25 mouse cellular contexts compared by ENCODE assay signal in genomic region chr6:99364545-99364944, GRCm38 (mm10).
DNase-seq lines count a peak whose midpoint lies in the region; ATAC-seq and TF ChIP-seq lines count a peak whose summit lies in the region.
"Had no signal": no experiment of that assay in that cellular context is flagged by ENCODE, and none has a peak within 500 bp of the region (broad histone marks: within the 10 kb centered on the region; RNA-seq: fewer than 3 reads in every experiment).

No protein-coding gene starts in this region.

- H3K4me3 ChIP-seq in liver, adult 2 months (ENCODE audit: insufficient read depth, low read depth, low read length), result no peak overlapping the region
- H3K4me3 ChIP-seq in stomach, embryonic 16.5 days (replicated peaks; ENCODE audit: low read length), result no peak overlapping the region
- H3K4me3 ChIP-seq in stomach, postnatal 0 days (ENCODE audit: low read depth, low read length), result no peak overlapping the region
- H3K4me3 ChIP-seq: embryonic facial prominence, embryonic 12.5 days; erythroblast, embryonic 14.5 days; heart, adult 2 months; heart, embryonic 15.5 days; hindbrain, embryonic 15.5 days; liver, embryonic 13.5 days; neural tube, embryonic 15.5 days; stomach, embryonic 15.5 days had no signal

- TF ChIP-seq CTCF in liver, adult 2 months (IDR thresholded peaks at IDR 0.05; ENCODE audit: low read depth, low read length), result no peak
- TF ChIP-seq CTCF in stomach, postnatal 0 days (IDR thresholded peaks at IDR 0.05; ENCODE audit: low read depth), result no peak

- no peak overlapping the region for H3K9ac ChIP-seq in liver, adult 2 months (ENCODE audit: low read depth, low read length)
- H3K9ac ChIP-seq in stomach, embryonic 16.5 days (ENCODE audit: low read length), result no peak overlapping the region
- H3K9ac ChIP-seq in stomach, postnatal 0 days (ENCODE audit: low read length), result no peak overlapping the region
- H3K9ac ChIP-seq: embryonic facial prominence, embryonic 12.5 days; heart, embryonic 15.5 days; hindbrain, embryonic 15.5 days; liver, embryonic 13.5 days; neural tube, embryonic 15.5 days; stomach, embryonic 15.5 days had no signal

- no peaks in the 10 kb centered on the region for H3K9me3 ChIP-seq in stomach, embryonic 16.5 days (replicated peaks; ENCODE audit: control insufficient read depth, low read length)
- H3K9me3 ChIP-seq in stomach, postnatal 0 days (ENCODE audit: control insufficient read depth, low read length), result no peaks in the 10 kb centered on the region
- H3K9me3 ChIP-seq: embryonic facial prominence, embryonic 12.5 days; heart, embryonic 15.5 days; hindbrain, embryonic 15.5 days; liver, embryonic 13.5 days; neural tube, embryonic 15.5 days; stomach, embryonic 15.5 days had no signal

- H3K4me2 ChIP-seq in stomach, embryonic 16.5 days (ENCODE audit: low read depth, low read length), result no peak overlapping the region
- H3K4me2 ChIP-seq in stomach, postnatal 0 days (replicated peaks; ENCODE audit: low read depth), result no peak overlapping the region
- H3K4me2 ChIP-seq: embryonic facial prominence, embryonic 12.5 days; heart, embryonic 15.5 days; hindbrain, embryonic 15.5 days; liver, embryonic 13.5 days; neural tube, embryonic 15.5 days; stomach, embryonic 15.5 days had no signal

- no peak for TF ChIP-seq EP300 in stomach, postnatal 0 days (optimal IDR thresholded peaks at IDR 0.05)

- DNase-seq in cerebellum, postnatal 14 days, result peak; percentile 19 to 49
- DNase-seq in cerebellum, adult 11-12 months, result no peak
- peak; percentile 31 for DNase-seq in liver, adult 2 months (ENCODE audit: extremely low read depth, low read depth, low spot score)
- no peak for DNase-seq in liver
- DNase-seq in stomach, postnatal 0 days (ENCODE audit: low spot score), result no peak
- no peak for DNase-seq in gastrocnemius, adult 18-20 months (ENCODE audit: low spot score)
- DNase-seq: adrenal gland, postnatal 14 days; cerebellum, adult 2 months; gastrocnemius, postnatal 14 days; heart, adult 2 months; heart, postnatal 4 days; liver, embryonic 13.5 days; midbrain, embryonic 14.5 days; right cerebral cortex, postnatal 25 days had no signal

- no peaks in the 10 kb centered on the region for H3K27me3 ChIP-seq in liver, adult 2 months (ENCODE audit: control insufficient read depth, insufficient read depth, low read length)
- no peaks in the 10 kb centered on the region for H3K27me3 ChIP-seq in stomach, embryonic 16.5 days (ENCODE audit: control insufficient read depth, insufficient read depth, low read length)
- no peaks in the 10 kb centered on the region for H3K27me3 ChIP-seq in stomach, postnatal 0 days (ENCODE audit: control insufficient read depth, insufficient read depth, low read length)
- H3K27me3 ChIP-seq: CH12.LX; embryonic facial prominence, embryonic 12.5 days; heart, embryonic 15.5 days; hindbrain, embryonic 15.5 days; liver, embryonic 13.5 days; neural tube, embryonic 15.5 days; stomach, embryonic 15.5 days had no signal

- H3K4me1 ChIP-seq in liver, adult 2 months (ENCODE audit: control insufficient read depth, insufficient read depth, low read length), result peaks cover 6% of the 10 kb centered on the region
- no peaks in the 10 kb centered on the region for H3K4me1 ChIP-seq in stomach, embryonic 16.5 days (ENCODE audit: control insufficient read depth, insufficient read depth, low read length)
- no peaks in the 10 kb centered on the region for H3K4me1 ChIP-seq in stomach, postnatal 0 days (replicated peaks; ENCODE audit: control insufficient read depth, insufficient read depth)
- H3K4me1 ChIP-seq: embryonic facial prominence, embryonic 12.5 days; hindbrain, embryonic 15.5 days; neural tube, embryonic 15.5 days; stomach, embryonic 15.5 days had no signal

- H3K79me2 ChIP-seq in liver, adult 2 months (ENCODE audit: control insufficient read depth, insufficient read depth, low read length), result peaks cover 5% of the 10 kb centered on the region; the same call in 1 of the 2 replicates

- TF ChIP-seq POLR2A in liver, adult 2 months (IDR thresholded peaks at IDR 0.05; ENCODE audit: extremely low read depth, insufficient read depth, low read length), result no peak

- no peak for ATAC-seq in stomach, embryonic 16.5 days (ENCODE audit: insufficient read depth, low FRiP score)
- ATAC-seq in stomach, postnatal 0 days (ENCODE audit: low FRiP score, low TSS enrichment), result no peak
- peak; percentile 22 for ATAC-seq in common myeloid progenitor, adult 5-6 weeks (replicated peaks; ENCODE audit: low read depth, poor library complexity, severe bottlenecking)
- ATAC-seq: intestine, postnatal 0 days had no signal

- H3K36me3 ChIP-seq in liver, adult 2 months (ENCODE audit: control insufficient read depth, insufficient read depth, low read length), result peaks cover 2% of the 10 kb centered on the region; the same call in 1 of the 2 replicates
- H3K36me3 ChIP-seq in stomach, embryonic 16.5 days (ENCODE audit: control insufficient read depth, insufficient read depth, low read length), result no peaks in the 10 kb centered on the region
- no peaks in the 10 kb centered on the region; the same call in 1 of the 2 replicates for H3K36me3 ChIP-seq in stomach, postnatal 0 days (ENCODE audit: control insufficient read depth, insufficient read depth, low read length)
- H3K36me3 ChIP-seq: embryonic facial prominence, embryonic 12.5 days; heart, embryonic 15.5 days; hindbrain, embryonic 15.5 days; liver, embryonic 13.5 days; neural tube, embryonic 15.5 days; stomach, embryonic 15.5 days had no signal

- WGBS in liver, adult 2 months, result 22% methylated on average over 6 of the region's 6 CpGs
- 37% methylated on average over 6 of the region's 6 CpGs for WGBS in stomach, embryonic 16.5 days
- WGBS in stomach, postnatal 0 days, result 22% methylated on average over 6 of the region's 6 CpGs

- no peak overlapping the region for H3K27ac ChIP-seq in liver, adult 2 months (replicated peaks; ENCODE audit: insufficient read depth, low read depth, low read length)
- H3K27ac ChIP-seq in stomach, embryonic 16.5 days (ENCODE audit: low read length), result peak overlapping the region; percentile 11; the same call in 1 of the 2 replicates
- no peak overlapping the region for H3K27ac ChIP-seq in stomach, postnatal 0 days (replicated peaks)
- H3K27ac ChIP-seq: embryonic facial prominence, embryonic 12.5 days; heart, adult 2 months; heart, embryonic 15.5 days; hindbrain, embryonic 15.5 days; kidney, postnatal 0 days; liver, embryonic 13.5 days; neural tube, embryonic 15.5 days; stomach, embryonic 15.5 days had no signal

Comparison
In these comparisons a context has a peak if more than half of its experiments do, and no peak if none do; other contexts are left out.
1. DNase-seq: peak in cerebellum, postnatal 14 days (2 of 2) and liver, adult 2 months (single experiment); none in cerebellum, adult 11-12 months (single experiment), liver (single experiment), stomach, postnatal 0 days (single experiment) and gastrocnemius, adult 18-20 months (single experiment).